Mouse (Mus musculus): ENCODE results near the gene Ppef2. TPM values are rescaled to one million over a fixed set of nuclear protein-coding genes. Genes with fewer than 3 reads are reported as not detected.
A peak's percentile ranks its signal among the peaks of the same experiment; 100 is the strongest.
"Not testable (repeated sequence)": the region's sequence is repeated elsewhere in the genome, so short reads cannot be mapped to it uniquely, and the experiment has no call there.

Ppef2 gene
- polyA plus RNA-seq, 3 experiments from 2014 or later = 0.20 to 0.44 (median 0.33) TPM

DNA sequence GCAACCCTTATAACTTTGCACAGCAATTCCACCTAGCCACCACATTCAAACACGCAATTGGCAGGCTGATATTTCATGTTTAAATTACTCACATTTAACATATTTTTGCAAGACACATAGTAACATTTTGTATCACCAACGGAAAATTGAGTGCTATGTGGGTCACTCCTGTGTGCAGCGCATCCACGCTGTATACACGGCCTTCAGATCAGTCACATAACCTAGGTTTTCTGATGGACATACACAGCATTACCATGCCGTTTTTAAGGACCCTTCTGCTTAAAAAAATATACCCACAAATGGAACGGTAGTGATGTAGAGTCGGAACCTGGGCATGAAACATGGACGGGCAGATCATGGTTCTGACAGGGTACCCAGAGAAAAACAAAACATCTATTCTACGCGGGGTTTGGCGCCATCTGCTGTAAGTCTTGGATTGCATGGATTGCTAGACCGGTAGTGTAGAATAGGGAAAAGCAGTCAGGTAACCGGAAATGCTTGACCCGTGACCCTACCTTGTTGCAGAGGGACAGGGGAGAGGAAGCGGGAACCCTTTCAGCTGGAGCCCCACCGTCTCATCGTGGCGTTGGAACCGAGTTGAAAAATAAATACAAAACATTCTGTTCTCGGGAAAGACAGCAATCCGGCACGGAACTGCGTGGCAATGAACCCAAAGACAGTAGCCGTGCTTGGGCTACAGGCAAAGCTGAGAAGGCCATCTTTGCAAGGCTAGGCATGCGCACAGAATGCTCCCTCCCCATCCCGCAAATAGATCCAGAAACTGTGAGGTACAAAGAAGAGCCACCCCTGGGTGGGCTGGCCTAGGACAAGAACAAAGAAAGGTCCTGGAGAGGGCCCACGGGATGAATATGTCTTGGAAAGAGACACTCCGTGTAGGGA, 16.5 kb downstream of the Ppef2 start:
- ATAC-seq = peak; percentile 27

DNA sequence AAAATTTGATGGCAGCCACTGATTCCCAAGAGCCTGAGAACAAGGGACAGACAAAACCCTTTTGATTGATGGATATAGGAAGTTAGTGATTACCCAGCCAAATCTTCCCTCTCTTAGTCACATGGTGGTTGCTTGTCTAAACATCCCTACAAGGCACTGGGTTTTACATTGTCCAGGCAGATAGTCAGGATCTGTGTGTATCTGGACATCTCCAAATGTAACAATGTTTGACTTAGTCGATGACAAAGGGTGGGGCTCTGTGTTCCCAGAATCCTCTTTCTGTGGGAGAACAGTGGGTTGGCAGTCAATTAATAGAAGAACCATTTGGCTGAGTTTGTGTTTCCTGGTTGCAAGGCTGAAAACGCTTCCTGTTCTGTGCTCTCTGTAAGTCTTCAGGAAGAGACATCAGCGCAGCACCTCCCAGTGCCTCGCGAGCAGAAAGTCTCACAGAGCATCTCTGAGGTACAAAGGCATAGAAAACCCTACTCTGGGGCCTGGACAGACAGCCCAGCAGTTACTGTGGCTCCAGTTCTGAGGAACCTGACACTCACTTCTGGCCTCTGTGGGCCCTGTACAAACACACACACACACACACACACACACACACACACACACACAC, 21.0 kb downstream of the Ppef2 start:
- peak; percentile 83 for ATAC-seq

DNA sequence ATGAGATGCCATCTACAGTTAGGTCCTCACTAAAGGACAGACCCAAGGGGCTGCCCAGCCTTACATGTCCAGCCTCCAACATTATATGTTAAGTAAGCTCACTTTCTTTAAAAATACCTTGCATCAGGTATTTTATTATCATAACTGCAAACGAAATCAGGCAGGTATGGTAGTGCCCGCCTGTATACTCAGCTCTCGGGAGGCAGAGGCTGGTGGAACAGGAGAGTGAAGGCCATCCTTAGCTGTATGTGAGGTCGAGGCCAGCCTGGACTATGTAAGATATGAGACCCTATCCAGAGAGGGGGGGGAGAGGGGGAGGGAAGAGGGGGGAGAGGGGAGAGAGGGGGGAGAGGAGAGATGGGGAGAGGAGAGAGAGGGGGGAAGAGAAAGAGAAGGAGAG, 22.7 kb downstream of the Ppef2 start:
- ATAC-seq = no peak

DNA sequence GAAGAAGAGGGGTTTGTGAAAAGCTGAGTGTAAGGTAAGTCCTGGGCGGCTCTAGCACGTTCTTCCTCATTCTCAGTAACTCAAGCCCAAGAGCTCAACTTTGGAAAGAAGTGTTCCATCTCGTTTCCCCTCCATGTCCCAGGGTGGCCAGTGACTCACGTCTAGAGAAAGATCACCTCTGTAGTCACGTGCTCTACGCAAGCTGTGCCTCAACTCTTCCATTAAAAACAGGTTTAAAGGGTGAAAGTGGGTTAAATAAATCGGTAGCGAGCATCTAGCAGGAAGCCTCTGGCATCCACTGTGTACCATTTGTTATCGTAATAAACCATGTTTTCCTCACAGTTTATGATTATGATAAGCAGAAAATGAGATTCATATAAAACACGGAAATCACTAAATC, 24.2 kb downstream of the Ppef2 start:
- no peak for ATAC-seq

DNA sequence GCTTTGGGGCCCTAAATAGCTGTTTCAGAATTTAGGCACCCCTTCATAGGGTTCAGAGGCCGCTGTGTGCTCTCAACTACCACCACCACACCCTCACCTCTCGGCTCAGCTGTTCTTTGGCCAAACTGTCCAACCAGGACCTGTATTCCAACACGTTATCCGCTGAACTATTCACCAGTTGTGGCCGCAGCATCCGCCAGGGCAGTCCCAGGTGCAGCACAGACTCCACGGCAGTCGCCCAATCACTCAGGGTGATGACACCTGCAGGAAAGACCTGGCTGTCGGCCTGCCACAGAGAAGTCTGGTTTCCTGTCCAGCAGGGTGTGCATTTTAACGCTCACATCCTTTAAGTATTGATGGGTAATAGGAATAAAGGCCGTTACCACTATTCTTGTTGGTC, 25.8 kb downstream of the Ppef2 start:
- ATAC-seq = no peak

DNA sequence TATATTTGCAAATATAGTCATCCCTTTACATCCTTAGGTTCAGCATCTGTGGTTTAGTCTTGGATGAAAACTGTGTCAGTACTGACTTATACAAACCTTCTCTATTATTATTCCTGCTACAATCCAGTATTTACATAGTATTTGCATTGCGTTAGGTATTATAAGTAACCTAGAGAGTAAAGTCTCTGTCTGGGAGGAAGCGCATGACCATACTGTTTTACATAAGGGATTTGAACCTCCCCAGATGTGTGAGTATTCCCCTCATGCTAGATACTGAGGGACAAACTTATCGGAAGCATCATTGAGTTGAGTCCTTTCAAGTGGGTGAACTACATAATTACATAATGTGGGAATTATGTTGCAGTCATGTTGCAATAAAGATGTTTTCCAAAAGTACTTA, 26.6 kb downstream of the Ppef2 start:
- no peak for ATAC-seq

DNA sequence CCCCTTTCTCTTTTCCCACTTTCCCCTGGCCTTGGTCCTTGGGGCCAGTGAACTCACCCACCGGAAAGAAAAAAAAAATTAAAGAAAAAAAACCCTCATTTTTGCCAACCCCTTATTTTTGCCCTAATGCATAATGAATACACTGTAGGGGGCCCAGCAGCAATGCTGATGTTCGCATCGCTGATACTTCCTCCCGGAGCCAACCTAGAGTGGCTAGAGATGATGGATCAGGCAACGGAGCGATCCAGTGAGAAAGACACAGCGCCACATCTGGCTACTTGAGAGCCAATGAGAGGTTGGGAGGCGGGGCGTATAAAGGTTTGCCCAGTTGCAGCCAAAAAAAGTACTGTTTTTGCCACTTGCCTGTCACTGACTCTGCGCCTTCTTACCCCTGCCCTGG, 27.3 kb downstream of the Ppef2 start:
- no peak for ATAC-seq

DNA sequence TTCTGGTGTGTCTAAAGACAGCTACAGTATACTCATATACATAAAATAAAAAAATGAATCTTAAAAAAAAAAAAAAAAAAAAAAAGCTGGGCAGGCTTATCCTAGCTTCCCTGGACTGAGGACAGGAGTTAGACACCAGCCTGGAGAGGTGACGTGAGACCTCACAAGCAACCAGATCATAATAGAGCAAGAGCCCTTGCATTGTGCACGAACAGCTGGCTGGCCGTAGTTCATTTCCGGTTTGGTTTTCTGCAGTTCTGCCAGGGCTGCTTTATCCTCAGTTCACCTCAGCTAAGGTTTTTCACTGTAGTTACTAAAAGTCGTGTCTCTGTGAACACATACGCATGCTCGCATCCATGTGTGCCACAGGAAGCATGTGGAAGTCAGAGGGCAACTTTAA, 28.3 kb downstream of the Ppef2 start:
- ATAC-seq = no peak

DNA sequence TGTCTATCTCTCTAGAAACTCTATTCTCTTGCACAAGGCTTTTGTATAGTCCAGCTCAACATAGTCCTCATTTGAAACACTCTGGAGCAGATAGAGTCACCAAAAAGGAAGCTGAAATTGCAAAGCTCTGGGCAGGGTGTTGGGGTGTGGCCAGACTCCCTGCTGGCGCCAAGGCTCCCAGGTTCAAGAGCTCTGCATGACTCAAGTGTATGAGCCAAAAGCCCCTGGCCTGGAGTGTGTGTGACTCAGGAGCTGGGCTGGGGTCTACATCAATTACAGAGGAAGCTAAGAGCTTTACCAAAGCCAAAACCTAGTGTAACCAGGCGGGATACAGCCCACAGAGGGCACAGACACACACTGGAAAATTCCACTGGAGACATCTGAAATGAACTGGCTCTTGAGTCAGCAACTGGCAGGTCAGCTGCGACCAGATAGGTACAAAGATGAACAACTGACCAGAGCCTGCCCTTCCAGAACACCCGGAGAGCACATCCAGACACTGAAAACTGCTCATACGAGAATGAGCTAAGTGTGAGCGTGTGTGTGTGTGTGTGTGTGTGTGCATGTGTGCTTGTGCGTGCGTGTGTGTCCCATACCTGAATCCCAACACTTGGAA, 35.7 kb downstream of the Ppef2 start:
- ATAC-seq = no peak

DNA sequence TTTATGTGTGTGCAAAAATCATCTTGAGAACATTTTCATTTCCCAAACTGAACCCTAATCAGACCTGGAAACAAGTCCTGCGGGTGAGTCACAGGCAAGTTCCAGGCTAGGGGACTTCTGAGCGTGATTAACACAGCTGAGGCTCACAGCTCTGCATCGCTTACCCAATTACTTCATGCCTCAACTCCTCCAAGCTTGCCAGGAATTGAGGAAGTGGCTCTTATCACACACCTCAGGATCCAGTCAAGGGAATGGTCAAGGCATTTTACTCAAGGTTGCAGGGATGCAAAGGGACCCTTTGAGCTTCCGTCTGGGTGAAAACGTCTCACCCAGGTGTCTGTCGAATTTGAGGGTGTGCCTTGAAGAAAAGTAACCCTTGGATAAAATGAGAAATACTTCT, 36.3 kb downstream of the Ppef2 start:
- ATAC-seq = no peak

DNA sequence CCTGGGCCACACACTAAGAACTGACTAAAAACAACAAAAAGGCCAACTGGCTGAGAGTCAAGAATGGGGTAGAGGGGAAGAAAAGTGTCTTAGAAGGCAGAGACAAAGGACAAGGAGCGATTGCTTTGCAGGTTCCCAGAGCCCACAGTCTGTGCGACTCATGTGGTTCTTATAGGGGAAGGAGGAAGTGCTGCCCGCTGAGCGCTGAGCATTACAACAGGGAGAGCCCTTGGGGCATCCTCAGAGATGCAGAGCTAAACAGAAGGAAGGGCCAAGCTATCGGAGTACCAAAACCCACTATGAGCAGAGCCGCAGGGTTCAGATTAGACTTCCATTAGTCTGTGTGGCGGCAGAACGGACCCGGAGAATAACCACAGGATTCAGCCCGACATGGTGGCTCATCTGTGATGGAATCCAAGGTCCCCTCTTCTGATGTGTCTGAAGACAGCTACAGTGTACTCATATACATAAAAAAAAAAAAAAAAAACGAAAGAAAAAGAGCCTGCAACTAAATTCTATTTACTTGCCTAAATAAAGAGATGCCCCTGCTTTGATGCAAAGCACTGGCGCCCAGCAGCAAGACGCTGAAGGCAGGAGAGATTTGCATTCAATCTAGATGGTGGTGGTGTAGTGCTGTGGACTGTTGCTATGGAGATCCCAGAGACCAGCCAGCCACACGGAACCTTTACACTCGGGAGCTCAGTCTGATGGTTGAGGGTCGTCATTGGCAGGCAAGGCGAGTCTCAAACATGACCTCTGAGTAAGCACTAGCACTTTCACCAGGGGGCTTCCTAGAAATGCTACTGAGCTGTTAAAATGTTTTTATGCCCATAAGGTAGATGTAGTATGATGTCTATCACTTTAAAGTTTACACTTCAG, 36.9 kb downstream of the Ppef2 start:
- no peak for ATAC-seq

DNA sequence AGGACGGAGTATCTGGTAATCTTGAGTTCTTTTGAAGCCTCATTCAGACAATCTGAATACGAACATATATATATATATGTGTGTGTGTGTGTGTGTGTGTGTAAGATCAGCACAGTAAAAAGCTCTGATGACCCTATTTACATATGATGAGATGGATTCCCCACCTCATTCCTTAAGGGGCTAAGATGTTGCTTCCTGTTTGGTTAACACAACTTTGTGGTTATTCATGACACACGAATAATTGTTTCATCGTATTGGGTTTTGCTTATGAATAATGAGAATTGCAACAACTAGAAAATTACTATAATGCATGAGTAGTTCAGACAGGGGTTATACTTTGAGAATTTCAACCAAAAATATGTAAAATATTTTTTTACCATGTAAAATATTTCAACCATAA, 40.8 kb downstream of the Ppef2 start, which contains the start of gene U90926:
Gene U90926 (minus strand): TSS at position 101 of the 400 bp plus-strand sequence.
- ATAC-seq = no peak

DNA sequence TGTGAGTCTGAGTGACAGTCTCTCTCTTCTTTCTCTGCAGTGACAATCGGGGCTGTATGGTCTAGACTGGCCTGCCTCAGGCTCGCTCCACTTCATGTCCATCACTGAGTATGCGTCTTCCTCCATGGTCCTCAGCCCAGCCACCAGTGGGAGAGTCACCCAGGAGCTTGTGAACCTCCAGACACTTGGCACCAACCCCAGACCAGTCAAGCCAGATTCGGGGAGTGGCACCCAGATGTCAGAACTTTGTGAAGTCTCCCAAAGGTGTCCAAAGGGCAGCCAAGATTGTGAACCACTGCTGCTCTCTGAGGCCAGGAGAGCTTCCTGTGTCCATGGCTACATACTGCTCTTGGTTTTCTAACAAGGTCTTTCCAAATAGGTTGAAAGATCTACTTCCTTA, 43.8 kb downstream of the Ppef2 start:
- no peak for ATAC-seq

DNA sequence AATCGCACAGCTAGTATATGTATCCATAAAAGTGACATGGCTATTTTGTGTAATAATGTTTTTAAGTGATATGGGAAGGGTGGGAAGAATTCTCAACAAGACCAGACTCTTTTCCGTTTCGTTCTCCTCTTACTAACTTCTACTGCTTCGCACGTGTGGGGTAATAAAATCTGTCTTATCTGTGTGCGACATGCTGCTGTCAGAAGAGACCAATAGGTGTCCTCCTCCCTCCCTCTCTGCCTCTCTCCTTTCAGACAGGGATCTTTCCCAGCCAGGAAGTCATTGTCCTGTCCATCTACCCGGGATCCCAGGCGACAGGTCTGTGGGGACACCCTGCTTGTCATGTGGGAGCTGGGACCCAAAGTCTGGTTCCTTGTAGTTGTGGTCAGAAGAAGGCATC, 45.9 kb downstream of the Ppef2 start:
- ATAC-seq = no peak

DNA sequence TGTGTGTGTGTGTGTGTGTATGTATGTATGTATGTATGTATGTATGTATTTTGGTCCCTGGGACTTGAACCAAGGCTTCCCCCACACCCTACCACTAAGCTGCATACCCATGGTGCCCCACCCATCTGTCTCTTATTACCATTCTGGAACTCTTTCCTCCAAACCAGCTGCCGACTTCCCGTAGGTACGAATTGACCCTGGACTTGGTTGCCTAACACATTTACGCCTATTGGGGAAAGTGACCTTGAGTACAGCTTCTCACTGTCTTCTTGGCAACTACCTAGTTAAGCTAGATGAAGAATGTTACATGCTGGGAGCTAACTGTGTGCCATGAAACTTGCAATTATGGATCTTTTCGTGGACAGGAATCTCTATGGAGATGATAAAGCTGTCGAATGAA, 50.0 kb downstream of the Ppef2 start:
- no peak for ATAC-seq

DNA sequence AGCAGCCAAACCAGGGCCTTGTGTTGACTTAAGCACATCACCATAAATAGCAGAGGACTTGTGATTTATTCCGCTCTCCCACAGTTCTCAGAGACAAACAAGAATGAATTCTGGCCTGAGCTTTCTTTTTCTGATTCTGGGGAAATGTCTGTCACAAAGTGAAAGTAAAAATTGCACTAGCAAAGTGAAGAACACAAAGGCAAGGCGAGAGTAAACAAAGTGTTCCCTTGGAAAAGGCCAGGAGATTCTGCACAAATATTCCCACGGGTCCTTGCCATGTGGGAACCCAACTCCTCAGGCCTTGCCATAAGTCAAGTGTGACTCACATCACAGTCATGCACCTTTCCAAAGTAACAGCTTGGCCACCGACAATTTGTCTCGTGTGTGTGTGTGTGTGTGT, 50.4 kb downstream of the Ppef2 start:
- no peak for ATAC-seq

DNA sequence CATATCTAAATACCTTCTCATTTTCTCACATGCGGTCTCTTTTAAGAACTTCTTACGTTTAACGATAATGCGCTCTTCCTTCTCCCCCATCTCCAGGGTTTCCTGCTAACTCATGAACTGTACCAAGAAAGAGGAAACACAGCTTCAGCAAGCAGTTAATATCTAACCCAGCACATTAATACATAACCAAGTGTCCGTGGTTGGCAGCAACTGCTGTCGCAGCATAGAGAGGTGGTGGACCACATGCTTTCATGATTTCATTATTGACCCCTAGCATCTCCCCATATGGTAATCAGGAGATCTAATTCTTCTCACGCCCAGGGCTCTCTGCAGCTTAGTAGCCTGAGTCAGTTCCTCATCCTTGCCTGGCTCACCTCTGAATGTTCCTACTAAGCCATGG, 50.9 kb downstream of the Ppef2 start:
- no peak for ATAC-seq

DNA sequence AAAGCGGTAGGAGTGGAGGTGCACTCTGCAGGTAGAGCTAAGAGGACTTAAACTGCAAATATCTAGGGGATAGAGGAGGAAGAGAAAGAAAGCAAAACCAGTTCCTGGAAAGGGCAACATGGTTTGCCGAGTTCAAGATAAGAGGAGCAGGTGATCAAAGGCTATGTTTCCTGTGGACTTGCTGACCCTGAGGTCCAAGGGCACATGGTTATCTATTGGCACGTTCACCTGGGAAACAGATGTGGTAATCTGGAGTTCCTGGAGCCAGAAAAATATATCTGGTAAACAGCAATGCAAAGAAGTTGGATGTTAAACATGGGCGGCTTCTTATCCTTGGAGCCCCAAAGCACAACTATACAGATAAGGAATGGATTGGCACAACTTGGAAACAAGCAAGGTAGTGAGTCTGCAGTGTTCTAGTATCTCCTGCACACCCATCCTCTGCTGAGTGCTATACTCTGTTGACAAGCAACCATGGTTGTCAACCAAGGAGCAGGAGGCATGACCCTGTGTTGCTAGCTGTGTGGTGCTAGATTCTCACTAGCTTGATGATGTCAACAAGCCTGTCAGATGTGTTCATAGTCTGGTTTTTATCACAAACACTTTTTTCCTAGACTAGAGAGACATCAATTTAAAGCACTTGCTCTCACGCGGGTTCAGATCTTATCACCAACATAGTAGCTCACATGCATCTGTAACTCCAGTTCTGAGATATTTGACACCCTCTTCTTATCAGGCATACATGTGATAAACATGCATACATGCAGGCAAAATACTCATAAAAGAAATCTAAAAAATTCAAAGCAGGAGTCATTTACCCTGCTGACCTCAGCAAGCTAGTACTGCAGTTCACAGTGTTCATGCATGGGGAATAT, 51.7 kb downstream of the Ppef2 start:
- ATAC-seq = peak; percentile 54

DNA sequence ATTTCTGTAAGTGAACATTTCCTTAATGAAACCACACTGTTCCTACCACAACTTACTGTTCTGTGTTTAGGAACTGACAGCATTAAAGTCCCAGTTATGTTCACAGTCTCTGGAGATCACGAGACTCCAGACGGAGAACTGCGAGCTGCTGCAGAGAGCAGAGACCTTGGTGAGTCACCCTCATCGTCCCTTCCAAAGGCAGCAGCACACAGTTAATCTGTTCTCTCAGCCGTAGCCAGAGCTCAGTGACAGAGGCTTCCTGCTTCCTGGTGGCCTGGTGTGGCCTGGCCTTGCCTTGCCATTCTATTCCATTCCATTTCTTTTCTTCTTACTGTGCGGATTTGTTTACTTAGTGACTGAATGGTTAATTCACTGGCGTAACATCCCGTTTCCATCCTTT, 57.8 kb downstream of the Ppef2 start:
- ATAC-seq = no peak

DNA sequence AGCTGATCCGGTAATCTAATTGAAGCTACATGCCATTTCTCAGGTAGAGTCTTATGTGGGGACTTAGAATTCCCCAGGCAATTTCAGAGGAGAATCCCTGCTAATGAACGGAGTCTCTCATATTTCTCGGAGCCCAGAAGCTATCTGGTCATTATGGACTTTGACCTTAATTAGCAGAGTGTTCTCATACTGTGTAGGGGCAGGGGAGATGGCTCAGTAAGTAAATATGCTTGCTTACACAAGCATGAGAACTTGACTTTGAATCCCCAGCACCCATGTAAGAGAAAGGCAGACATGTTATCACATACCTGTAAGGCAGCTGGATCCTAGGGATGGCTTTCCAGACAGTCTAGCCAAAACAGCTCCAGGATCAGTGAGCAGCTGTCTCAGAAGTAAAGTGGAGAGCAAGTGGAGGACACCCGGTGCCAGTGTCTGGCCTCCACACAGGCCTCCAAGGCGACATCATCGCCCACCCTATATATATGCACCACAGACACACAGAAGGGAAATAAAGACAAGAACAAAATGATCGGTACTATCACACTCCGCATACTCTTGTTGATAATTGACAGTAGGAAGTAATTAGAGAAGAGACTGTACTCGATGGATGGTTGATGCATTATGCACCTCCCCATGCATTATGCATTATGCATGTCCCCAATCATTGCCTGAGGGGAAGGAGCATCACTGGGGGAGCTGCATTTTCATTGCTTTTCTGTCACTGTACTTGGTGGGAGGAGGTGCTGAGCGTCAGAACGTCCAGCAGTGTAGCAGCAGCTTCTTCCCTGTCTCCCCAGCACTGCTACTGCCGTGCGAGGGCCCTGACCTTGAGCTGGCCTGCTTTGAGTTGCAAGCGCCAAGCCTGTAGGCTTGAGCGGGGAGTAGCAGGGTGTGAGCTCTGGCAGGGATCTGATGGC, 58.9 kb downstream of the Ppef2 start:
- no peak for ATAC-seq

DNA sequence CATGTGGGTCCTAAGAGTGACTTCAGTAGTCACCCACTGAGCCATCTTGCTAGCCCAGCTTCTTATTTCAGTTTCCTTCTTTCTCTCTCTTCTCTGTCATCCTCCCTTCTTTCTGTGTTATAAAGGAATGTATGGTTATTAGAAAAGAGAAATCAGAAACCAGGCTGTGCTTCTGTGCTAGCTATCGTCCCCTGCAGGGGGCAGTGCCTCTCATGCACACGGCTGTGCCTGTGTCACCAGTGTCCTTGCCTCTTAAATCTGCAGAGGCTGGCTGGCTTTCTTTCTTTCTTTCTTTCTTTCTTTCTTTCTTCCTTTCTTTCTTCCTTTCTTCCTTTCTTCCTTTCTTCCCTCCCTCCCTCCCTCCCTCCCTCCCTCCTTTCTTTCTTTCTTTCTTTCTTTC, 60.4 kb downstream of the Ppef2 start:
- ATAC-seq = not testable (repeated sequence)
